Mouse (Mus musculus) central nervous system, embryonic 18 days (tissue): Measurements from ENCODE around the gene Ywhag. TPM values are rescaled to one million over a fixed set of nuclear protein-coding genes. Genes with fewer than 3 reads are reported as not detected.

ENCODE experiments used
- polyA plus RNA-seq: library from polyadenylated mRNA; depleted of rRNA; stranded (reverse); fragments of >200 nt; gene quantifications from 2 replicates; pipeline ENCODE4 v1.2.3, GENCODE M21; 2012; rRNA removed

Gene Ywhag
- 481 and 506 TPM in 2 replicates for polyA plus RNA-seq

DNA sequence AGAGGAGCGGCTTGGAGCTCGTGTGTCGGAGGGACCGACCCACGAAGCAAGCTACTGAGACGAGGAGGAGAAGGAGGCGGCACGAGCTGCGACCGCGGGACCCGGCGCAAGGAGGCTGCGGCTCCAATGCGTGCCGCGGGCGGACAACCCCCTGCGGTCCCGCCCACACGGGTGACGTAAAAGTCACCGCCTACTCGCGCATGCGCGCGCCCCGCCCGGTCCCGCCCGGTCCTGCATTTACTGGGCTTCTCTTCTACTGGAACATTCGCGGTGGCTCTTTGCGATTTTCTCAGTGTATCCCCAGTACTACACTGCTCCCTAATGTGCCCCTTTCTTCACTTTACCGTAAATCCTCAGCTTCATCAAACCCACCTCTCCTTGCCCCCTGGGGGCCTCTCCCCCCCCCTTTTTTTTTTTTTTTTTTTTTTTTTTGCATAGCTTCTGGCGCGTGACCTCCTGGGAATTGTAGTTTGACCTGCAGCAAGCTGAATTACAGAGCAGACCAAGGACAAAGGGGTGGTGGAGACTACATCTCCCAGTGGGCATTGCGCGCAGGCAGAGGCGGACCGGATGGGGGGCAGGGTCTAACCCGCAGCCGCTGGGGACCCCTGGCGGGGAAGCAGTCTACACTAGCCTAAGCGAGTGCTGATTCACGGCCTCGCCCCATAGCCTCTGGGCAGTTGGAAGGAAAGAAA is at the start of gene Ywhag:
TSS of gene Ywhag (minus strand) at position 136 of the 695 bp plus-strand sequence.

DNA sequence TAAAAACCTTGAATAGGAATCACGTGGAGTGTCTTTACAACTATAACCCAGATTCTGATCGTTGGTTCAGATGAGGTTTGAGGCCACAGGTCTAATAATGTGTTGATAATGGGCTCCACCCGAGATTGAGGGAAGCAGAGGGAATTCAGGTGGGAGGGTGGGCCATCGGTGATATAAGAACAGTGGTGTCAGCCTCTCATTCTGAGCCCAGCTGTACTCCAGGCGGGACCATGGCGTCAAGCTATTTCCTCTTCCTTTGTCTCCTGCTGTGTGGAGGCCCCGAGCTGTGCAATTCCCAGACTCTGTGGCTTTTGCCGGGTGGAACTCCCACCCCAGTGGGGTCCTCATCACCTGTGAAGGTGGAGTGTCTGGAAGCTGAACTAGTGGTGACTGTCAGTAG is 45.5 kb upstream of the Ywhag start, which contains the start of gene Zp3:
TSS of gene Zp3 (plus strand) at position 196 of the 400 bp plus-strand sequence.

DNA sequence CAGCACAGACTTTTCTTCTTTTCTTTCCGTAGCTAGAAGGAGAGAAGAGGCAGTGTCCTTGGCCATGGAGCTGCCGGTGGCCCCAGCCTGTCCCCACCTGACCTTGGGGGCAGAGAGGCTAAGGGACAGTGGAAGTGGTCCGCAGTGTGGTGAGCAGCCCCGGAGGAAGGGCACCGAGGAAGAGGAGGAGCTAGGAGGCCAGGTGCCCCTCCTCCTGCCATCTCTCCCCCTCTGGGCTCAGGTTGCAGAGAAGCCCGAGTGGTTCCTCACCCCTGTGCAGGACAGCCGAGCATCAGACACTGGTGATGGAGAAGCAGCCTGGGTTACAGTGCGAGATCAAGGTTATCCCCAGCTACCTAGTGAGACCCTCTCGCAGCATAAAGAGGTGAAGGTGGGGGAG is 39.9 kb upstream of the Ywhag start, which contains the start of gene Ssc4d:
TSS of gene Ssc4d (minus strand) at position 167 of the 400 bp plus-strand sequence.

DNA sequence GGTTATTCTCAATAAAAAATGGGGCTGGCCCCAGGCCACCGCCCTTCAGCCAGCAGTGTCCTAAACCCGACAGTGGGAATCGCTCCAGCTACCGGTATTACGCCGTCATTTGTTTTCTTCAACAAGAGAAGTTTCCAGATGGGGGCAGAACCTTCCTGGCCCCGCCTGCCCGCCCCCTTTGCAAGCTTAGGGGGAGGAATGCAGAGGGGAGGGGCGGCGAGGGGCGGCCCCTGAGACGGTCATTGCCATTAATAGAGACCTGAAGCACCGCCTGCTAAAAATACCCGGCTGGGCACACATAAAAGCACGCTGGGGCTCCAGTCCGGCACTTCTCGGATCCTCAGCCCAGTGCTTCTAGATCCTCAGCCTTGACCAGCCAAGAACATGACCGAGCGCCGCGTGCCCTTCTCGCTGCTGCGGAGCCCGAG is 46.7 kb downstream of the Ywhag start, which contains the start of gene Hspb1:
TSS of gene Hspb1 (plus strand) at position 245 of the 428 bp plus-strand sequence.

Other genes with a start within 250 kb of the Ywhag start
- gene Tmem120a, start 190.2 kb downstream of the Ywhag start, polyA plus RNA-seq: 36.4 and 39.3 TPM in 2 replicates
- 0.12 and 0.24 TPM in 2 replicates for gene Styxl1, start 156.2 kb downstream of the Ywhag start, polyA plus RNA-seq
- 431 and 444 TPM in 2 replicates for gene Mdh2, start 156.1 kb downstream of the Ywhag start, polyA plus RNA-seq
- 58.8 and 64.1 TPM in 2 replicates for gene Srrm3, start 127.7 kb downstream of the Ywhag start, polyA plus RNA-seq
- 31.0 and 46.1 TPM in 2 replicates for gene Hspb1, start 46.7 kb downstream of the Ywhag start, polyA plus RNA-seq
- gene Ssc4d, start 39.9 kb upstream of the Ywhag start, polyA plus RNA-seq: 4.8 and 5.5 TPM in 2 replicates
- 0.09 and 0.17 TPM in 2 replicates for gene Zp3, start 45.5 kb upstream of the Ywhag start, polyA plus RNA-seq
- 18.2 and 19.7 TPM in 2 replicates for gene Dtx2, start 60.2 kb upstream of the Ywhag start, polyA plus RNA-seq
- 0.01 and 3.8 TPM in 2 replicates for gene Upk3b, start 103.9 kb upstream of the Ywhag start, polyA plus RNA-seq
- 0.08 and 20.4 TPM in 2 replicates for gene Upk3bl, start 119.9 kb upstream of the Ywhag start, polyA plus RNA-seq
- 18.7 and 19.6 TPM in 2 replicates for gene Rasa4, start 149.3 kb upstream of the Ywhag start, polyA plus RNA-seq
- 166 and 176 TPM in 2 replicates for gene Polr2j, start 182.0 kb upstream of the Ywhag start, polyA plus RNA-seq
- 47.6 and 47.7 TPM in 2 replicates for gene Lrwd1, start 201.5 kb upstream of the Ywhag start, polyA plus RNA-seq
- gene Alkbh4, start 201.5 kb upstream of the Ywhag start, polyA plus RNA-seq: 14.9 and 15.9 TPM in 2 replicates
- 66.8 and 69.2 TPM in 2 replicates for gene Orai2, start 236.1 kb upstream of the Ywhag start, polyA plus RNA-seq